Mouse (Mus musculus): ENCODE data around the gene Brox.

DNA sequence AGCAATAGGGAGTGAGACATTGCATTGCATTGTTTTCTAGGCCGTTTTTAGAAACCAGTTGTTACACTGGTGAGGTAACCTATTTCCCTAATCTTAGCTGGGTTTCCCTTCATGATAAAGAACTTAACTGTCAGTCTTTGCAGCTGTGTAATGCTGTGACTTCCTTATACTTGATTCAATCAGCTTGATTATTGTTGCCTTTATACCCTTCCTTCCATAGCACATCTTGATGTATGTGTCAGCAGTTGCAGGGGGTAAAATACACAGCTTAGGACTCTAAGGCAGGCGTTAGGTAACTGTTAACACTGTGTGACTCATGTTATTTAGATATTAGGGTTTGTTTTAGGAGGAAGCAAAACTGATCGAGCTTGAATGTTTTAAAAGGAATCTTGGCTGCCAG is 23.6 kb upstream of the Brox start:
- no peak for TF ChIP-seq CTCF (IDR thresholded peaks at IDR 0.05; ENCODE audit: low read depth, low read length)
- no peak for TF ChIP-seq POLR2A (IDR thresholded peaks at IDR 0.05; ENCODE audit: borderline replicate concordance, low read depth, low read length)

Measured in bone marrow macrophage, adult 2 months (primary cell).